Mouse (Mus musculus): Measurements from ENCODE around the gene Gab2.
A peak's percentile ranks its signal among the peaks of the same experiment; 100 is the strongest.

Gene Gab2

GRCm38 (mm10) chr7:97081242-97081958 is at the start of gene Gab2:
Gene Gab2, plus strand, starts transcription at chr7:97081586.
- DNase-seq (ENCODE audit: low spot score in 2 of 2): peak; percentile 51 to 54

- no peak for DNase-seq (ENCODE audit: low spot score in 2 of 2)
Measured at GRCm38 (mm10) chr7:97032412-97032811, 49.0 kb upstream of the Gab2 start.

- DNase-seq (ENCODE audit: low spot score in 2 of 2): no peak
Measured at GRCm38 (mm10) chr7:97039641-97040040, 41.7 kb upstream of the Gab2 start.

- no peak for DNase-seq (ENCODE audit: low spot score in 2 of 2)
Measured at GRCm38 (mm10) chr7:97041868-97042449, 39.4 kb upstream of the Gab2 start.

- DNase-seq (ENCODE audit: low spot score in 2 of 2): no peak
Measured at GRCm38 (mm10) chr7:97042981-97043380, 38.4 kb upstream of the Gab2 start.

- DNase-seq (ENCODE audit: low spot score in 2 of 2): no peak
Measured at GRCm38 (mm10) chr7:97060966-97061365, 20.4 kb upstream of the Gab2 start.

GRCm38 (mm10) chr7:97071512-97071911 is 9.9 kb upstream of the Gab2 start:
- DNase-seq (ENCODE audit: low spot score in 2 of 2): no peak

- DNase-seq (ENCODE audit: low spot score in 2 of 2): no peak
Measured at GRCm38 (mm10) chr7:97072061-97072460, 9.3 kb upstream of the Gab2 start.

- no peak for DNase-seq (ENCODE audit: low spot score in 2 of 2)
Measured at GRCm38 (mm10) chr7:97074974-97075373, 6.4 kb upstream of the Gab2 start.

GRCm38 (mm10) chr7:97076977-97077376 is 4.4 kb upstream of the Gab2 start:
- DNase-seq (ENCODE audit: low spot score in 2 of 2): no peak

GRCm38 (mm10) chr7:97078685-97079084 is 2.7 kb upstream of the Gab2 start:
- no peak for DNase-seq (ENCODE audit: low spot score in 2 of 2)

- no peak for DNase-seq (ENCODE audit: low spot score in 2 of 2)
Measured at GRCm38 (mm10) chr7:97079145-97079544, 2.2 kb upstream of the Gab2 start.

- DNase-seq (ENCODE audit: low spot score in 2 of 2): no peak
Measured at GRCm38 (mm10) chr7:97079651-97080365, 1.6 kb upstream of the Gab2 start.

GRCm38 (mm10) chr7:97080621-97081241 is 655 bp upstream of the Gab2 start:
- no peak for DNase-seq (ENCODE audit: low spot score in 2 of 2)

GRCm38 (mm10) chr7:97081959-97082218 is 503 bp downstream of the Gab2 start:
- no peak for DNase-seq (ENCODE audit: low spot score in 2 of 2)

GRCm38 (mm10) chr7:97082219-97083101 is 1.1 kb downstream of the Gab2 start:
- DNase-seq (ENCODE audit: low spot score in 2 of 2): peak; percentile 17 to 18

- no peak for DNase-seq (ENCODE audit: low spot score in 2 of 2)
Measured at GRCm38 (mm10) chr7:97083579-97083978, 2.2 kb downstream of the Gab2 start.

- DNase-seq (ENCODE audit: low spot score in 2 of 2): no peak
Measured at GRCm38 (mm10) chr7:97084181-97084580, 2.8 kb downstream of the Gab2 start.

GRCm38 (mm10) chr7:97085291-97085690 is 3.9 kb downstream of the Gab2 start:
- peak; percentile 14 to 19 for DNase-seq (ENCODE audit: low spot score in 2 of 2)

- no peak for DNase-seq (ENCODE audit: low spot score in 2 of 2)
Measured at GRCm38 (mm10) chr7:97094241-97094640, 12.9 kb downstream of the Gab2 start.

- DNase-seq (ENCODE audit: low spot score in 2 of 2): no peak
Measured at GRCm38 (mm10) chr7:97108119-97108518, 26.7 kb downstream of the Gab2 start.

GRCm38 (mm10) chr7:97128949-97129348 is 47.6 kb downstream of the Gab2 start:
- DNase-seq (ENCODE audit: low spot score in 2 of 2): no peak
